Mouse (Mus musculus): ENCODE results near the gene Ubtf. TPM values are rescaled to one million over a fixed set of nuclear protein-coding genes. Genes with fewer than 3 reads are reported as not detected.
A peak's percentile ranks its signal among the peaks of the same experiment; 100 is the strongest.

Ubtf gene
- total and polyA plus RNA-seq, 3 experiments: 14.9 to 59.4 (median 52.5) TPM

DNA sequence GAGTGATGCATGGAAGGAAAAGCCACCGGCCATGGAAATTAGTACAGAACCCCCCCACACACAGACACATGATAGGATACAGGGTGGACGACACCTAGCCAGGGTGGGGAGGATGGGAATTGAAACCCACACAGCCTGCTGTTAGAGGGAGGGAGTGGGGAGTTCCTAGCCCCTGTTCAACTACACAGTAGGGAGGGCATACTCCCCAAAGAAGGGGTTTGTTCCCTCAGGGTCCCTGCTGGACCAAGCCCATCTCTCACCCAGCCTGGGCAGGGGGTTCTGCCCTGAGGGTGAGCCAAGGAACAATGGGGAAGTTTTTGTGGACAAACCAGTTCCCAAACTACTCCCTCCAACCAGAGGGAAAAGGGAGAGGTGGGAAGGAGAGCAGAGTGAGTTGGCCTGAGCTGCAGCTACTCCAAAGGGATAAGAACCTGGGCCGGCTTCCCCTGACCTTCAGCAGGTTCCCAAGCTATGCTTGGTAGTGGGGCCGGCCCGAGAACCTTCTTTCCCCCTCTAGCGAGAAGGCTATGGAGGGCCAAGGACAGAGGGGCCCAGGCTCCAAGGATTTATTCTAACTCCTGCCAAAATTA lies 29.9 kb downstream of the Ubtf start:
- no peaks in the 10 kb centered on the region for H3K36me3 ChIP-seq (ENCODE audit: control insufficient read depth, insufficient read depth, low read length)

GRCm38 (mm10) chr11:102288913-102289312 lies 30.6 kb downstream of the Ubtf start:
- no peaks in the 10 kb centered on the region for H3K4me1 ChIP-seq (ENCODE audit: control insufficient read depth, insufficient read depth, low read length)
- intact Hi-C loops (cut with DNase I): no loop called here
- TF ChIP-seq CTCF (IDR thresholded peaks at IDR 0.05) (no peak), EP300 (IDR thresholded peaks at IDR 0.05; ENCODE audit: insufficient read depth, low read depth, low read length) (no peak), POLR2A (IDR thresholded peaks at IDR 0.05; ENCODE audit: insufficient read depth, low read depth, low read length) (no peak)
- H3K36me3 ChIP-seq (ENCODE audit: control insufficient read depth, insufficient read depth, low read length): no peaks in the 10 kb centered on the region
- no peak for DNase-seq
- no peak overlapping the region for H3K27ac ChIP-seq
- no peaks in the 10 kb centered on the region for H3K27me3 ChIP-seq (ENCODE audit: control insufficient read depth, insufficient read depth, low read length)
- H3K79me2 ChIP-seq (replicated peaks; ENCODE audit: control insufficient read depth, insufficient read depth, low read length): no peaks in the 10 kb centered on the region
- H3K4me3 ChIP-seq: no peak overlapping the region
- WGBS: 70% methylated on average over 2 of the region's 2 CpGs
- no peak overlapping the region for H3K9ac ChIP-seq (ENCODE audit: low read depth, low read length)

More for the DNA sequence above, 29.9 kb downstream of the Ubtf start:
- no peak for DNase-seq
- no peak overlapping the region for H3K27ac ChIP-seq
- WGBS: 67% methylated on average over 6 of the region's 6 CpGs
- H3K27me3 ChIP-seq (ENCODE audit: control insufficient read depth, insufficient read depth, low read length): no peaks in the 10 kb centered on the region
- H3K79me2 ChIP-seq (replicated peaks; ENCODE audit: control insufficient read depth, insufficient read depth, low read length): no peaks in the 10 kb centered on the region
- H3K4me3 ChIP-seq: no peak overlapping the region
- H3K4me1 ChIP-seq (ENCODE audit: control insufficient read depth, insufficient read depth, low read length): no peaks in the 10 kb centered on the region
- intact Hi-C loops (cut with DNase I): loop anchor here (5.0 kb wide), 1 partner anchor 268 kb away; the partner anchor contains the start of gene Gpatch8
- TF ChIP-seq POLR2A (IDR thresholded peaks at IDR 0.05; ENCODE audit: insufficient read depth, low read depth, low read length) (no peak), EP300 (IDR thresholded peaks at IDR 0.05; ENCODE audit: insufficient read depth, low read depth, low read length) (no peak), CTCF (IDR thresholded peaks at IDR 0.05) (no peak)
- H3K9ac ChIP-seq (ENCODE audit: low read depth, low read length): no peak overlapping the region

- no peak for DNase-seq
- no peaks in the 10 kb centered on the region for H3K4me1 ChIP-seq (ENCODE audit: control insufficient read depth, insufficient read depth, low read length)
- H3K27me3 ChIP-seq (ENCODE audit: control insufficient read depth, insufficient read depth, low read length): no peaks in the 10 kb centered on the region
- H3K36me3 ChIP-seq (ENCODE audit: control insufficient read depth, insufficient read depth, low read length): no peaks in the 10 kb centered on the region
- no peak overlapping the region for H3K27ac ChIP-seq
- no peaks in the 10 kb centered on the region for H3K79me2 ChIP-seq (replicated peaks; ENCODE audit: control insufficient read depth, insufficient read depth, low read length)
- 76% methylated on average over 8 of the region's 8 CpGs for WGBS
- no peak overlapping the region for H3K4me3 ChIP-seq
- intact Hi-C loops (cut with DNase I): no loop called here
- no peak overlapping the region for H3K9ac ChIP-seq (ENCODE audit: low read depth, low read length)
- TF ChIP-seq EP300 (IDR thresholded peaks at IDR 0.05; ENCODE audit: insufficient read depth, low read depth, low read length) (no peak), POLR2A (IDR thresholded peaks at IDR 0.05; ENCODE audit: insufficient read depth, low read depth, low read length) (no peak), CTCF (IDR thresholded peaks at IDR 0.05) (no peak)
These were observed 31.3 kb downstream of the Ubtf start for GRCm38 (mm10) chr11:102288027-102288804.

DNA sequence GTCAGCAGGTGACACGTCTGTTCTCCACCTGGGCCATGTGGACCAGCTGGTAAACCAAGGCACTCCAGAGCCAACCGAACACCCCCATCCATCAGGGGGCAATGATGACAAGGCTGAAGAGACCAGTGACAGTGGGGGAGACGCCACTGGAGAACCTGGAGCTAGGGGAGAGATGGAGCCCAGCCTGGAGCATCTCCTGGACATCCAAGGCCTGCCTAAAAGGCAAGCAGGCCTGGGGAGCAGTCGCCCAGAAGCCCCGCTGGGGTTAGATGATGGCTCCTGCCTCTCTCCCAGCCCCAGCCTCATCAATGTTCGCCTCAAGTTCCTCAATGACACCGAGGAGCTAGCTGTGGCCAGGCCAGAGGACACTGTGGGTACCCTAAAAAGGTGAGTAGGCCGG lies 32.1 kb downstream of the Ubtf start:
- Histone ChIP-seq H3K4me1 (ENCODE audit: control insufficient read depth, insufficient read depth, low read length) (no peaks in the 10 kb centered on the region), H3K27me3 (ENCODE audit: control insufficient read depth, insufficient read depth, low read length) (no peaks in the 10 kb centered on the region), H3K9ac (ENCODE audit: low read depth, low read length) (no peak overlapping the region), H3K79me2 (replicated peaks; ENCODE audit: control insufficient read depth, insufficient read depth, low read length) (no peaks in the 10 kb centered on the region), H3K27ac (no peak overlapping the region), H3K36me3 (ENCODE audit: control insufficient read depth, insufficient read depth, low read length) (no peaks in the 10 kb centered on the region), H3K4me3 (no peak overlapping the region)
- no peak for TF ChIP-seq CTCF (IDR thresholded peaks at IDR 0.05)
- TF ChIP-seq POLR2A (IDR thresholded peaks at IDR 0.05; ENCODE audit: insufficient read depth, low read depth, low read length): no peak
- no peak for TF ChIP-seq EP300 (IDR thresholded peaks at IDR 0.05; ENCODE audit: insufficient read depth, low read depth, low read length)
- no peak for DNase-seq
- intact Hi-C loops (cut with DNase I): no loop called here
- 84% methylated on average over 8 of the region's 8 CpGs for WGBS

GRCm38 (mm10) chr11:102285095-102285834 lies 34.3 kb downstream of the Ubtf start:
- TF ChIP-seq CTCF (IDR thresholded peaks at IDR 0.05) (no peak), EP300 (IDR thresholded peaks at IDR 0.05; ENCODE audit: insufficient read depth, low read depth, low read length) (no peak), POLR2A (IDR thresholded peaks at IDR 0.05; ENCODE audit: insufficient read depth, low read depth, low read length) (no peak)
- 4% methylated on average over 31 of the region's 31 CpGs for WGBS
- no peaks in the 10 kb centered on the region for H3K79me2 ChIP-seq (replicated peaks; ENCODE audit: control insufficient read depth, insufficient read depth, low read length)
- H3K4me3 ChIP-seq: peak overlapping the region; percentile 82
- peak overlapping the region; percentile 93 for H3K27ac ChIP-seq
- intact Hi-C loops (cut with DNase I): loop anchor here (1.0 kb wide), 1 partner anchor 10 kb away; no protein-coding TSS in a partner anchor
- no peak for DNase-seq
- H3K36me3 ChIP-seq (ENCODE audit: control insufficient read depth, insufficient read depth, low read length): no peaks in the 10 kb centered on the region
- no peaks in the 10 kb centered on the region for H3K27me3 ChIP-seq (ENCODE audit: control insufficient read depth, insufficient read depth, low read length)
- no peaks in the 10 kb centered on the region for H3K4me1 ChIP-seq (ENCODE audit: control insufficient read depth, insufficient read depth, low read length)
- H3K9ac ChIP-seq (ENCODE audit: low read depth, low read length): peak overlapping the region; percentile 58
